28 mouse cellular contexts compared by ENCODE assay signal in genomic region chr2:130728906-130729585, GRCm38 (mm10). TPM values are rescaled to one million over a fixed set of nuclear protein-coding genes. Genes with fewer than 3 reads are reported as not detected.
DNase-seq lines count a peak whose midpoint lies in the region; ATAC-seq and TF ChIP-seq lines count a peak whose summit lies in the region.
"Had no signal": no experiment of that assay in that cellular context is flagged by ENCODE, and none has a peak within 500 bp of the region (broad histone marks: within the 10 kb centered on the region; RNA-seq: fewer than 3 reads in every experiment).

No protein-coding gene starts in this region.

- no peaks in the 10 kb centered on the region for H3K4me1 ChIP-seq in liver, postnatal 0 days (ENCODE audit: insufficient read depth)
- H3K4me1 ChIP-seq in liver, embryonic 11.5 days (replicated peaks; ENCODE audit: control insufficient read depth, insufficient read depth, low read length) = no peaks in the 10 kb centered on the region
- H3K4me1 ChIP-seq in bone marrow macrophage, adult 2 months (ENCODE audit: control insufficient read depth, insufficient read depth, low read length) = peaks cover 40% of the 10 kb centered on the region
- H3K4me1 ChIP-seq in forebrain, postnatal 0 days (ENCODE audit: insufficient read depth) = no peaks in the 10 kb centered on the region
- H3K4me1 ChIP-seq: embryonic facial prominence, embryonic 13.5 days; forebrain, embryonic 12.5 days; hindbrain, embryonic 12.5 days; neural tube, embryonic 12.5 days had no signal

- no peaks in the 10 kb centered on the region for H3K27me3 ChIP-seq in liver, postnatal 0 days (ENCODE audit: insufficient read depth, low read length)
- no peaks in the 10 kb centered on the region for H3K27me3 ChIP-seq in liver, embryonic 11.5 days (replicated peaks; ENCODE audit: control insufficient read depth, insufficient read depth, low read length)
- H3K27me3 ChIP-seq in forebrain, postnatal 0 days (ENCODE audit: insufficient read depth, low read length) = no peaks in the 10 kb centered on the region
- H3K27me3 ChIP-seq: embryonic facial prominence, embryonic 13.5 days; forebrain, embryonic 12.5 days; hindbrain, embryonic 12.5 days; neural tube, embryonic 12.5 days had no signal

- DNase-seq in heart, postnatal 4 days = peak; percentile 24
- no peak for DNase-seq in heart, adult 11 months
- DNase-seq in liver, postnatal 0 days = no peak
- DNase-seq in liver, embryonic 11.5 days (ENCODE audit: low spot score) = no peak
- peak; percentile 14 for DNase-seq in 416B (ENCODE audit: low read depth)
- no peak for DNase-seq in forebrain, postnatal 0 days
- DNase-seq in gastrocnemius, adult 2 months = no peak
- DNase-seq: adrenal gland, postnatal 25 days; cerebellum, adult 18-20 months; cerebellum, postnatal 36 days; embryo, embryonic 11 days; gastrocnemius, postnatal 10 days; kidney, adult 9 months; kidney, postnatal 25 days; midbrain, embryonic 14.5 days; right cerebral cortex, adult 18-20 months had no signal

- no peak for TF ChIP-seq CTCF in liver, postnatal 0 days (IDR thresholded peaks at IDR 0.05; ENCODE audit: low read depth)
- no peak for TF ChIP-seq CTCF in bone marrow macrophage, adult 2 months (IDR thresholded peaks at IDR 0.05; ENCODE audit: low read depth, low read length)
- no peak for TF ChIP-seq CTCF in forebrain, postnatal 0 days (IDR thresholded peaks at IDR 0.05; ENCODE audit: low read depth)
- no peak for TF ChIP-seq CTCF in gastrocnemius, adult 2 months (IDR thresholded peaks at IDR 0.05)

- 96% methylated on average over 2 of the region's 2 CpGs for WGBS in liver, postnatal 0 days (ENCODE audit: insufficient replicate concordance)
- 97% methylated on average over 2 of the region's 2 CpGs for WGBS in liver, embryonic 11.5 days
- 100% methylated on average over 2 of the region's 2 CpGs for WGBS in forebrain, postnatal 0 days

- H3K4me2 ChIP-seq in liver, postnatal 0 days (ENCODE audit: low read depth, low read length) = no peak overlapping the region
- H3K4me2 ChIP-seq in liver, embryonic 11.5 days = no peak overlapping the region
- H3K4me2 ChIP-seq in forebrain, postnatal 0 days (ENCODE audit: low read depth) = no peak overlapping the region
- H3K4me2 ChIP-seq: embryonic facial prominence, embryonic 13.5 days; forebrain, embryonic 12.5 days; heart, embryonic 11.5 days; hindbrain, embryonic 12.5 days; neural tube, embryonic 12.5 days had no signal

- no peak for TF ChIP-seq EP300 in liver, postnatal 0 days (IDR thresholded peaks at IDR 0.05; ENCODE audit: low read depth)

- intact Hi-C loops in gastrocnemius, adult 2 months (cut with DNase I) = no loop called here

- H3K36me3 ChIP-seq in liver, postnatal 0 days (replicated peaks; ENCODE audit: insufficient read depth, low read length) = peaks cover 39% of the 10 kb centered on the region
- peaks cover 29% of the 10 kb centered on the region for H3K36me3 ChIP-seq in liver, embryonic 11.5 days (ENCODE audit: control insufficient read depth, insufficient read depth, low read length)
- H3K36me3 ChIP-seq in forebrain, postnatal 0 days (ENCODE audit: insufficient read depth) = peaks cover 87% of the 10 kb centered on the region

- no peaks in the 10 kb centered on the region for H3K9me3 ChIP-seq in liver, postnatal 0 days (ENCODE audit: low read length)
- peaks cover 3% of the 10 kb centered on the region; the same call in 1 of the 2 replicates for H3K9me3 ChIP-seq in liver, embryonic 11.5 days (ENCODE audit: control insufficient read depth, low read length)
- no peaks in the 10 kb centered on the region for H3K9me3 ChIP-seq in forebrain, postnatal 0 days (ENCODE audit: low read length)
- H3K9me3 ChIP-seq: embryonic facial prominence, embryonic 13.5 days; forebrain, embryonic 12.5 days; hindbrain, embryonic 12.5 days; neural tube, embryonic 12.5 days had no signal

- no peak overlapping the region for H3K9ac ChIP-seq in liver, postnatal 0 days (replicated peaks)
- no peak overlapping the region for H3K9ac ChIP-seq in liver, embryonic 11.5 days (ENCODE audit: low read depth, low read length)
- no peak overlapping the region for H3K9ac ChIP-seq in forebrain, postnatal 0 days
- H3K9ac ChIP-seq: embryonic facial prominence, embryonic 13.5 days; forebrain, embryonic 12.5 days; hindbrain, embryonic 12.5 days; liver, embryonic 14.5 days; neural tube, embryonic 12.5 days had no signal

- TF ChIP-seq POLR2A in bone marrow macrophage, adult 2 months (IDR thresholded peaks at IDR 0.05; ENCODE audit: borderline replicate concordance, low read depth, low read length) = no peak

- no peak overlapping the region for H3K27ac ChIP-seq in liver, postnatal 0 days (ENCODE audit: low read depth)
- H3K27ac ChIP-seq in liver, embryonic 11.5 days (ENCODE audit: low read depth, low read length) = no peak overlapping the region
- H3K27ac ChIP-seq in bone marrow macrophage, adult 2 months (ENCODE audit: insufficient read depth, low read depth, low read length) = peak overlapping the region; percentile 82
- no peak overlapping the region for H3K27ac ChIP-seq in forebrain, postnatal 0 days (ENCODE audit: low read depth, low read length)
- H3K27ac ChIP-seq in gastrocnemius, adult 2 months = no peak overlapping the region
- H3K27ac ChIP-seq: embryonic facial prominence, embryonic 13.5 days; forebrain, embryonic 12.5 days; hindbrain, embryonic 12.5 days; layer of hippocampus, adult 2 months; liver, embryonic 14.5 days; neural tube, embryonic 12.5 days had no signal

- H3K4me3 ChIP-seq in liver, postnatal 0 days (ENCODE audit: low read depth, low read length) = no peak overlapping the region
- no peak overlapping the region for H3K4me3 ChIP-seq in liver, embryonic 11.5 days (ENCODE audit: low read depth, low read length)
- H3K4me3 ChIP-seq in bone marrow macrophage, adult 2 months (ENCODE audit: insufficient read depth, low read length) = no peak overlapping the region
- H3K4me3 ChIP-seq in forebrain, postnatal 0 days (ENCODE audit: low read depth, low read length) = no peak overlapping the region
- H3K4me3 ChIP-seq in gastrocnemius, adult 2 months = no peak overlapping the region
- H3K4me3 ChIP-seq: embryonic facial prominence, embryonic 13.5 days; erythroblast, embryonic 14.5 days; forebrain, embryonic 12.5 days; hindbrain, embryonic 12.5 days; layer of hippocampus, adult 2 months; neural tube, embryonic 12.5 days had no signal

- 0 out of 2 replicates have a peak, but pooled peaks have one; percentile 7 for ATAC-seq in liver, postnatal 0 days
- no peak for ATAC-seq in liver, embryonic 11.5 days (replicated peaks; ENCODE audit: low FRiP score)
- no peak for ATAC-seq in forebrain, postnatal 0 days
- ATAC-seq: inflammation-experienced regulatory T-cells, adult 6 months; lung, postnatal 0 days had no signal

RNA-seq across cellular contexts. Expression of gene Slc4a11, which starts 31.7 kb away (rescaled TPM):
- total RNA-seq in heart, postnatal 4 days (2021) = under 1 TPM; 0.12 to 0.16 TPM
- polyA plus RNA-seq in liver, postnatal 0 days (2015; fragmentation: Nextera tagmentation; extraction: Ambion mirVana) = not detected in 2 replicates
- polyA plus RNA-seq in liver, embryonic 11.5 days (2014; fragmentation: Nextera tagmentation; extraction: Ambion mirVana) = 0.30 and 0.45 TPM in 2 replicates
- polyA plus RNA-seq in bone marrow macrophage, adult 2 months (2012; ENCODE audit: insufficient read depth, insufficient read length, missing spikeins) = 0.34 and 0.65 TPM in 2 replicates
- total RNA-seq in forebrain, postnatal 0 days (2014; rRNA removed) = 0.31 and 0.76 TPM in 2 replicates
- polyA plus RNA-seq in forebrain, postnatal 0 days (2015; fragmentation: Nextera tagmentation; extraction: Ambion mirVana) = 0.28 and 0.51 TPM in 2 replicates
- under 1 TPM in 1 of 2 experiments, not detected in 1; 0.45 TPM for total RNA-seq in gastrocnemius, adult 2 months (2021)
- total RNA-seq: megakaryocyte-erythroid progenitor cell, adult 5-6 weeks had no signal
- polyA plus RNA-seq: erythroblast, embryonic 14.5 days had no signal

Comparison
In these comparisons a context has a peak if more than half of its experiments do, and no peak if none do; other contexts are left out.
1. DNase-seq: peak in heart, postnatal 4 days (single experiment) and 416B (single experiment); none in heart, adult 11 months (single experiment), liver, postnatal 0 days (single experiment), liver, embryonic 11.5 days (single experiment), forebrain, postnatal 0 days (single experiment) and gastrocnemius, adult 2 months (single experiment).